Mouse (Mus musculus) kidney, postnatal 0 days (tissue): ENCODE data around the gene Cnnm1. TPM values are rescaled to one million over a fixed set of nuclear protein-coding genes. Genes with fewer than 3 reads are reported as not detected.

ENCODE experiments used
- ATAC-seq: fragments of 200-750 bp; cut with Nextera tagmentation; replicated peaks from 2 replicates; pipeline ENCODE4 v1.8.0; 2017; ENCODE audit warnings: low read depth, moderate number of reproducible peaks, moderate TSS enrichment, moderate library complexity; ENCODE audit not compliant: low FRiP score
- DNase-seq: peaks from one replicate; pipeline ENCODE4 v3.0.0-alpha.2; 2016; ENCODE audit warnings: low spot score
- H3K27ac ChIP-seq: fragments of 300-500 bp; sonication (generic); 2 replicates; pipeline ENCODE4 v1.5.1; 2014; ENCODE audit warnings: mild to moderate bottlenecking
- H3K27me3 ChIP-seq: fragments of 300-500 bp; sonication (generic); 2 replicates; pipeline ENCODE4 v1.6.1; 2014; ENCODE audit warnings: low read length, mixed read lengths; ENCODE audit not compliant: insufficient read depth
- H3K36me3 ChIP-seq: fragments of 300-500 bp; sonication (generic); 2 replicates; pipeline ENCODE4 v1.6.1; 2014; ENCODE audit warnings: low read length, mixed read lengths; ENCODE audit not compliant: insufficient read depth
- H3K4me1 ChIP-seq: fragments of 300-500 bp; sonication (generic); replicated peaks from 2 replicates; pipeline ENCODE4 v1.6.1; 2014; ENCODE audit warnings: antibody characterized with exemption, low read length, mixed read lengths; ENCODE audit not compliant: insufficient read depth
- H3K4me2 ChIP-seq: fragments of 300-500 bp; sonication (generic); 2 replicates; pipeline ENCODE4 v1.6.1; 2014; ENCODE audit warnings: mild to moderate bottlenecking, low read length, moderate library complexity, mixed read lengths
- H3K4me3 ChIP-seq: fragments of 300-500 bp; sonication (generic); replicated peaks from 2 replicates; pipeline ENCODE4 v1.5.1; 2014; ENCODE audit warnings: low read depth, low read length
- H3K9ac ChIP-seq: fragments of 300-500 bp; sonication (generic); 2 replicates; pipeline ENCODE4 v1.6.1; 2014; ENCODE audit warnings: low read depth, low read length
- H3K9me3 ChIP-seq: fragments of 300-500 bp; sonication (generic); replicated peaks from 2 replicates; pipeline ENCODE4 v1.6.1; 2016; ENCODE audit warnings: low read length, inconsistent platforms, mixed read lengths
- CTCF ChIP-seq: IDR thresholded peaks from 2 replicates; pipeline ENCODE4 v1.5.1; 2016; ENCODE audit warnings: antibody characterized with exemption, low read depth, mild to moderate bottlenecking, moderate library complexity
- WGBS: fragments of 180-500 bp; shearing (Covaris S2); extraction: QIAGEN DNeasy Blood & Tissue Kit; methylation state at CpG from one replicate; pipeline ENCODE4 v1.1.7; 2014; 5-methylcytosine and 5-hydroxymethylcytosine counted together
- polyA plus RNA-seq: library from polyadenylated mRNA; unstranded; fragments of >200 nt; fragmentation: Nextera tagmentation; extraction: Ambion mirVana; gene quantifications from 2 replicates; pipeline ENCODE4 v1.2.1, GENCODE M21; 2015

Gene Cnnm1
- polyA plus RNA-seq, 1 experiment from 2014 or later = 0.62 TPM

- H3K9ac ChIP-seq = no peak overlapping the region
- H3K27me3 ChIP-seq = peaks cover 29% of the 10 kb centered on the region
- ATAC-seq = no peak
- TF ChIP-seq CTCF = no peak
- H3K36me3 ChIP-seq = no peaks in the 10 kb centered on the region
- no peak overlapping the region for H3K4me3 ChIP-seq
- no peak overlapping the region for H3K4me2 ChIP-seq
- DNase-seq = no peak
- 64% methylated on average over 6 of the region's 6 CpGs for WGBS
- peaks cover 9% of the 10 kb centered on the region; the same call in 1 of the 2 replicates for H3K4me1 ChIP-seq
- H3K27ac ChIP-seq = no peak overlapping the region
- no peaks in the 10 kb centered on the region for H3K9me3 ChIP-seq
These were observed 4.5 kb downstream of the Cnnm1 start for GRCm38 (mm10) chr19:43444636-43445205.

- no peak for TF ChIP-seq CTCF
- H3K36me3 ChIP-seq = no peaks in the 10 kb centered on the region
- H3K4me3 ChIP-seq = no peak overlapping the region
- DNase-seq (no peak), ATAC-seq (no peak)
- H3K4me1 ChIP-seq = no peaks in the 10 kb centered on the region
- no peaks in the 10 kb centered on the region for H3K9me3 ChIP-seq
- WGBS = 85% methylated on average over 10 of the region's 10 CpGs
- H3K27me3 ChIP-seq = no peaks in the 10 kb centered on the region
- no peak overlapping the region for H3K9ac ChIP-seq
- no peak overlapping the region for H3K4me2 ChIP-seq
- H3K27ac ChIP-seq = no peak overlapping the region
These were observed 11.3 kb downstream of the Cnnm1 start for GRCm38 (mm10) chr19:43451563-43451962.

- Histone ChIP-seq H3K27ac (no peak overlapping the region), H3K36me3 (no peaks in the 10 kb centered on the region), H3K4me3 (no peak overlapping the region), H3K9ac (no peak overlapping the region), H3K4me1 (no peaks in the 10 kb centered on the region), H3K4me2 (no peak overlapping the region), H3K9me3 (no peaks in the 10 kb centered on the region), H3K27me3 (no peaks in the 10 kb centered on the region)
- WGBS = 80% methylated on average over 5 of the region's 5 CpGs
- no peak for ATAC-seq
- no peak for TF ChIP-seq CTCF
- DNase-seq = no peak
These were observed 11.9 kb downstream of the Cnnm1 start for GRCm38 (mm10) chr19:43452176-43452575.

GRCm38 (mm10) chr19:43453025-43453424, 12.8 kb downstream of the Cnnm1 start:
- WGBS = 87% methylated on average over 4 of the region's 4 CpGs
- Histone ChIP-seq H3K36me3 (no peaks in the 10 kb centered on the region), H3K4me1 (no peaks in the 10 kb centered on the region), H3K9ac (no peak overlapping the region), H3K4me2 (no peak overlapping the region), H3K27ac (no peak overlapping the region), H3K27me3 (no peaks in the 10 kb centered on the region), H3K4me3 (no peak overlapping the region), H3K9me3 (no peaks in the 10 kb centered on the region)
- ATAC-seq (no peak), DNase-seq (no peak)
- TF ChIP-seq CTCF = no peak

GRCm38 (mm10) chr19:43459948-43460347, 19.7 kb downstream of the Cnnm1 start:
- WGBS = 78% methylated on average over 4 of the region's 4 CpGs
- TF ChIP-seq CTCF = no peak
- H3K4me1 ChIP-seq = no peaks in the 10 kb centered on the region
- H3K4me3 ChIP-seq = no peak overlapping the region
- no peak overlapping the region for H3K4me2 ChIP-seq
- DNase-seq (no peak), ATAC-seq (no peak)
- no peaks in the 10 kb centered on the region for H3K27me3 ChIP-seq
- H3K9me3 ChIP-seq = no peaks in the 10 kb centered on the region
- no peak overlapping the region for H3K27ac ChIP-seq
- no peaks in the 10 kb centered on the region for H3K36me3 ChIP-seq
- H3K9ac ChIP-seq = no peak overlapping the region

GRCm38 (mm10) chr19:43460481-43460880, 20.2 kb downstream of the Cnnm1 start:
- no peaks in the 10 kb centered on the region for H3K27me3 ChIP-seq

GRCm38 (mm10) chr19:43462141-43462540, 21.9 kb downstream of the Cnnm1 start:
- H3K4me2 ChIP-seq = no peak overlapping the region
- ATAC-seq (no peak), DNase-seq (no peak)
- TF ChIP-seq CTCF = no peak
- H3K27me3 ChIP-seq = no peaks in the 10 kb centered on the region
- H3K36me3 ChIP-seq = no peaks in the 10 kb centered on the region
- no peaks in the 10 kb centered on the region for H3K9me3 ChIP-seq
- no peaks in the 10 kb centered on the region for H3K4me1 ChIP-seq
- WGBS = 97% methylated on average over 3 of the region's 3 CpGs
- H3K4me3 ChIP-seq = no peak overlapping the region
- no peak overlapping the region for H3K9ac ChIP-seq
- H3K27ac ChIP-seq = no peak overlapping the region

More at GRCm38 (mm10) chr19:43460481-43460880, 20.2 kb downstream of the Cnnm1 start:
- ATAC-seq (no peak), DNase-seq (no peak)
- H3K4me2 ChIP-seq = no peak overlapping the region
- no peaks in the 10 kb centered on the region for H3K9me3 ChIP-seq
- TF ChIP-seq CTCF = no peak
- H3K9ac ChIP-seq = no peak overlapping the region
- no peaks in the 10 kb centered on the region for H3K36me3 ChIP-seq
- no peaks in the 10 kb centered on the region for H3K4me1 ChIP-seq
- 88% methylated on average over 12 of the region's 12 CpGs for WGBS
- H3K27ac ChIP-seq = no peak overlapping the region
- no peak overlapping the region for H3K4me3 ChIP-seq
